Mouse (Mus musculus) liver, adult 2 months (tissue): ENCODE results near the gene Cab39l. TPM values are rescaled to one million over a fixed set of nuclear protein-coding genes. Genes with fewer than 3 reads are reported as not detected.

Experiments
- DNase-seq: peaks from one replicate; pipeline ENCODE4 v3.0.0-alpha.2; 2011; ENCODE audit warnings: low read depth, low spot score; ENCODE audit errors: extremely low read depth
- H3K27ac ChIP-seq: fragments of 200-500 bp; replicated peaks from 2 replicates; pipeline ENCODE4 v1.5.1; 2012; ENCODE audit warnings: low read depth, mild to moderate bottlenecking, control low read depth, inconsistent platforms, low read length; ENCODE audit not compliant: insufficient read depth
- H3K27me3 ChIP-seq: fragments of 200-500 bp; 2 replicates; pipeline ENCODE4 v1.6.1; 2012; ENCODE audit warnings: mild to moderate bottlenecking, moderate library complexity, low read length, inconsistent platforms; ENCODE audit not compliant: control insufficient read depth, insufficient read depth
- H3K36me3 ChIP-seq: fragments of 200-500 bp; 2 replicates; pipeline ENCODE4 v1.6.1; 2012; ENCODE audit warnings: low read length, inconsistent platforms; ENCODE audit not compliant: control insufficient read depth, insufficient read depth
- H3K4me1 ChIP-seq: fragments of 200-500 bp; 2 replicates; pipeline ENCODE4 v1.6.1; 2011; ENCODE audit warnings: low read length; ENCODE audit not compliant: control insufficient read depth, insufficient read depth
- H3K4me3 ChIP-seq: fragments of 200-500 bp; 2 replicates; pipeline ENCODE4 v1.5.1; 2011; ENCODE audit warnings: low read depth, mild to moderate bottlenecking, control low read depth, low read length, moderate library complexity; ENCODE audit not compliant: insufficient read depth
- H3K79me2 ChIP-seq: fragments of 200-500 bp; 2 replicates; pipeline ENCODE4 v1.6.1; 2012; ENCODE audit warnings: inconsistent platforms, mild to moderate bottlenecking, low read length, moderate library complexity; ENCODE audit not compliant: control insufficient read depth, insufficient read depth
- H3K9ac ChIP-seq: fragments of 200-500 bp; 2 replicates; pipeline ENCODE4 v1.6.1; 2012; ENCODE audit warnings: low read depth, mild to moderate bottlenecking, control low read depth, inconsistent platforms, low read length
- CTCF ChIP-seq: fragments of 200-500 bp; IDR thresholded peaks from 2 replicates; pipeline ENCODE4 v1.5.1; 2011; ENCODE audit warnings: low read depth, low read length, control low read depth
- POLR2A ChIP-seq: fragments of 200-500 bp; IDR thresholded peaks from 2 replicates; pipeline ENCODE4 v1.6.1; 2011; ENCODE audit warnings: low read length, control low read depth; ENCODE audit not compliant: insufficient read depth; ENCODE audit errors: extremely low read depth
- WGBS: fragments of 180-500 bp; shearing (Covaris S2); methylation state at CpG from one replicate; pipeline ENCODE4 v1.1.7; 2018; 5-methylcytosine and 5-hydroxymethylcytosine counted together
- polyA plus RNA-seq: library from polyadenylated mRNA; depleted of rRNA; stranded (reverse); fragments of >200 nt; gene quantifications from 2 replicates; pipeline ENCODE4 v1.2.3, GENCODE M21; 2012; rRNA removed
- total RNA-seq: library from RNA; depleted of rRNA; stranded (reverse); fragments of >200 nt; gene quantifications from 2 replicates; pipeline ENCODE4 v1.2.3, GENCODE M21; 2014; rRNA removed

The Cab39l gene
- total and polyA plus RNA-seq, 2 experiments: 13.6 to 47.6 TPM

DNA sequence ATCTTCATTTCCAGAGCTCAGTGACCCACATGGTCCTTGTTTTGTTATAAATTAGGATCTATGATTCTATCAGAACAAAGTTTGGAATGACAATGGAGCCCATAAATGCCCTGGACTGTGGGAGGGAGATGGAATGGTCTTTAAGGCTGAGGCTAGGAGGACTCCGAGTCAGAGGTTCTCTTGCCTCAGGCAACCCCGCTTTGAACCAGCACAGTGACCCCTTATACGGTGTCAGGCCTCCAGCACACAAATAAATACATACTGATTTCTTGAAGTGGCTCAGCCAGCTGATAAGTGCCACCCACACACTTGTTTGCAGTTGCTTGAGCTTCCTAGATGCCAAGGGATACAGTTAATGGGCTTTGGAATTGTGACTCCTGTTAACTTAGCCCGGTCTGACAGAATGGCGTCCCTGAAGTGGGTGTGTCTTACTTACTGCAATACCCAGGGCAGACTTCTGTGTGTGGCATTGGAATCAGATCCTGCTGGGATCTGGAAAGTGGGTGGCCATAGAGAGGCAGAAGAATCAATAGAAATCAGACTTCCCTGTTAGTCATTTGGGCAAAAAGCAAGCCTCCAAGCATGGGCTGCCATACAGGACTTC, 192.6 kb downstream of the Cab39l start:
- 88% methylated on average over 5 of the region's 5 CpGs for WGBS
- no peaks in the 10 kb centered on the region for H3K79me2 ChIP-seq
- no peaks in the 10 kb centered on the region for H3K4me1 ChIP-seq
- no peak overlapping the region for H3K27ac ChIP-seq
- no peak for DNase-seq
- no peak overlapping the region for H3K9ac ChIP-seq
- TF ChIP-seq POLR2A: no peak
- TF ChIP-seq CTCF: no peak
- H3K36me3 ChIP-seq: no peaks in the 10 kb centered on the region
- H3K4me3 ChIP-seq: no peak overlapping the region
- H3K27me3 ChIP-seq: no peaks in the 10 kb centered on the region

- Histone ChIP-seq H3K79me2 (no peaks in the 10 kb centered on the region), H3K9ac (no peak overlapping the region), H3K27me3 (no peaks in the 10 kb centered on the region), H3K36me3 (no peaks in the 10 kb centered on the region), H3K4me3 (no peak overlapping the region), H3K27ac (no peak overlapping the region), H3K4me1 (no peaks in the 10 kb centered on the region)
- WGBS: 88% methylated on average over 9 of the region's 9 CpGs
- no peak for DNase-seq
- TF ChIP-seq CTCF (no peak), POLR2A (no peak)
Measured at GRCm38 (mm10) chr14:59633988-59634387, 193.2 kb downstream of the Cab39l start.

Other genes with a start within 250 kb of the Cab39l start
- 39.0 and 42.0 TPM in 2 replicates for gene Rcbtb1, start 239.8 kb upstream of the Cab39l start, total RNA-seq
- gene Rcbtb1, start 239.8 kb upstream of the Cab39l start, polyA plus RNA-seq: 19.8 and 25.5 TPM in 2 replicates
- 0.18 and 0.47 TPM in 2 replicates for gene Gm6904, start 180.8 kb upstream of the Cab39l start, total RNA-seq
- gene Gm6904, start 180.8 kb upstream of the Cab39l start, polyA plus RNA-seq: not detected in 2 replicates
- gene Phf11a, start 143.4 kb upstream of the Cab39l start, total RNA-seq: 0.27 and 0.28 TPM in 2 replicates
- 0.21 and 0.37 TPM in 2 replicates for gene Phf11a, start 143.4 kb upstream of the Cab39l start, polyA plus RNA-seq
- gene Phf11b, start 99.6 kb upstream of the Cab39l start, total RNA-seq: 0.87 and 1.6 TPM in 2 replicates
- gene Phf11b, start 99.6 kb upstream of the Cab39l start, polyA plus RNA-seq: 0.37 and 0.69 TPM in 2 replicates
- 2.6 and 4.4 TPM in 2 replicates for gene Phf11d, start 75.5 kb upstream of the Cab39l start, total RNA-seq
- gene Phf11d, start 75.5 kb upstream of the Cab39l start, polyA plus RNA-seq: 1.8 and 2.6 TPM in 2 replicates
- 3.0 and 3.2 TPM in 2 replicates for gene Phf11c, start 45.6 kb upstream of the Cab39l start, total RNA-seq
- 0.60 and 1.2 TPM in 2 replicates for gene Phf11c, start 45.6 kb upstream of the Cab39l start, polyA plus RNA-seq
- 27.4 and 29.7 TPM in 2 replicates for gene Setdb2, start 88 bp upstream of the Cab39l start, total RNA-seq
- 10.2 and 10.3 TPM in 2 replicates for gene Setdb2, start 88 bp upstream of the Cab39l start, polyA plus RNA-seq
- 27.5 and 31.3 TPM in 2 replicates for gene Cdadc1, start 157.0 kb downstream of the Cab39l start, total RNA-seq
- 11.1 and 11.9 TPM in 2 replicates for gene Cdadc1, start 157.0 kb downstream of the Cab39l start, polyA plus RNA-seq
- 0.18 and 0.20 TPM in 2 replicates for gene Shisa2, start 184.3 kb downstream of the Cab39l start, total RNA-seq
- gene Shisa2, start 184.3 kb downstream of the Cab39l start, polyA plus RNA-seq: 0.26 and 0.48 TPM in 2 replicates